Mouse (Mus musculus): Measurements from ENCODE around the gene Fbxo48. TPM values are rescaled to one million over a fixed set of nuclear protein-coding genes. Genes with fewer than 3 reads are reported as not detected.

The Fbxo48 gene
- total RNA-seq, 1 experiment = 2.9 TPM

DNA sequence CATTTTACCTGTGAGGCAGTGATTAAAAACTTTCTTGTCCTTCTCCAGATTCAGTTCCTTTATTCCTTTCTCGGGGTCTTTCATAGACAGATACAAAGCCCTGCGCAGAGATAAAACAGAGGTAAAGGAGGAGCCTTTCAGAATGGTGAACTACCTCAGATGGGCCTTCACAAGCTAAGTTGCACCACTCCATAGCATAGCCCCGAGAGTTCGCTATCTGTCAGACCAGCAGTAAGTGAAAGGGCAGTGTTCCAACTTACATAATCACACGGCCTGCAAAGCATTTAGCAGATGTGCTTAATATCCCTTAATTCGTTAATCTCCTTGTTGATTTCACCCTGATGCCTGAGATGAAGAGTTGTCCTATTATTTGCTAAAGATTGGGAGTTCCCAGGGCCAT, 41.7 kb downstream of the Fbxo48 start:
- no peak overlapping the region for H3K27ac ChIP-seq (ENCODE audit: insufficient read depth, low read depth, low read length, poor library complexity, severe bottlenecking)
- DNase-seq (ENCODE audit: low read depth, low spot score) = no peak
- H3K9me3 ChIP-seq (ENCODE audit: control insufficient read depth, insufficient read depth, low read depth, low read length) = no peaks in the 10 kb centered on the region
- no peaks in the 10 kb centered on the region for H3K4me1 ChIP-seq (ENCODE audit: control insufficient read depth in 2 of 2, insufficient read depth in 2 of 2, low read length in 2 of 2, poor library complexity in 1 of 2)
- no peak overlapping the region for H3K4me3 ChIP-seq (ENCODE audit: insufficient read depth in 1 of 2, low read depth in 1 of 2, low read length in 2 of 2, poor library complexity in 1 of 2, severe bottlenecking in 1 of 2)
- in situ Hi-C loops (cut with MboI; ENCODE audit: low sequenced_read_pairs in 2 of 2, unreplicated experiment in 2 of 2) = no loop called here
- H3K36me3 ChIP-seq (ENCODE audit: control insufficient read depth, insufficient read depth, low read length, poor library complexity, severe bottlenecking) = no peaks in the 10 kb centered on the region
- no peak overlapping the region for H3K9ac ChIP-seq (ENCODE audit: insufficient read depth, low read depth, low read length, poor library complexity, severe bottlenecking)
- TF ChIP-seq ZNF384 (IDR thresholded peaks at IDR 0.05; ENCODE audit: low read depth, low read length) = no peak
- TF ChIP-seq ZC3H11A (IDR thresholded peaks at IDR 0.05; ENCODE audit: borderline replicate concordance, low read depth, low read length) = no peak
- no peak for TF ChIP-seq HCFC1 (IDR thresholded peaks at IDR 0.05; ENCODE audit: borderline replicate concordance, insufficient read depth, low read length)
- no peak for TF ChIP-seq CHD2 (IDR thresholded peaks at IDR 0.05; ENCODE audit: low read depth, low read length)

- H3K4me3 ChIP-seq (ENCODE audit: insufficient read depth in 1 of 2, low read depth in 1 of 2, low read length in 2 of 2, poor library complexity in 1 of 2, severe bottlenecking in 1 of 2) = no peak overlapping the region
- no peaks in the 10 kb centered on the region for H3K36me3 ChIP-seq (ENCODE audit: control insufficient read depth, insufficient read depth, low read length, poor library complexity, severe bottlenecking)
- no peak overlapping the region for H3K27ac ChIP-seq (ENCODE audit: insufficient read depth, low read depth, low read length, poor library complexity, severe bottlenecking)
- no peak overlapping the region for H3K9ac ChIP-seq (ENCODE audit: insufficient read depth, low read depth, low read length, poor library complexity, severe bottlenecking)
- TF ChIP-seq MAFK (IDR thresholded peaks at IDR 0.05; ENCODE audit: insufficient read depth, low read depth, low read length) (no peak), ZNF384 (IDR thresholded peaks at IDR 0.05; ENCODE audit: low read depth, low read length) (no peak), ZC3H11A (IDR thresholded peaks at IDR 0.05; ENCODE audit: borderline replicate concordance, low read depth, low read length) (no peak), HCFC1 (IDR thresholded peaks at IDR 0.05; ENCODE audit: borderline replicate concordance, insufficient read depth, low read length) (no peak), CHD2 (IDR thresholded peaks at IDR 0.05; ENCODE audit: low read depth, low read length) (no peak)
- H3K4me1 ChIP-seq (ENCODE audit: control insufficient read depth in 2 of 2, insufficient read depth in 2 of 2, low read length in 2 of 2, poor library complexity in 1 of 2) = no peaks in the 10 kb centered on the region
- in situ Hi-C loops (cut with MboI; ENCODE audit: low sequenced_read_pairs in 2 of 2, unreplicated experiment in 2 of 2) = no loop called here
- H3K9me3 ChIP-seq (ENCODE audit: control insufficient read depth, insufficient read depth, low read depth, low read length) = no peaks in the 10 kb centered on the region
- no peak for DNase-seq (ENCODE audit: low read depth, low spot score)
Measured at GRCm38 (mm10) chr11:16996818-16997217, 45.6 kb downstream of the Fbxo48 start.

- no peak for DNase-seq (ENCODE audit: low read depth, low spot score)
- no peaks in the 10 kb centered on the region for H3K36me3 ChIP-seq (ENCODE audit: control insufficient read depth, insufficient read depth, low read length, poor library complexity, severe bottlenecking)
- H3K9ac ChIP-seq (ENCODE audit: insufficient read depth, low read depth, low read length, poor library complexity, severe bottlenecking) = no peak overlapping the region
- no peak for TF ChIP-seq CHD2 (IDR thresholded peaks at IDR 0.05; ENCODE audit: low read depth, low read length)
- TF ChIP-seq HCFC1 (IDR thresholded peaks at IDR 0.05; ENCODE audit: borderline replicate concordance, insufficient read depth, low read length) = no peak
- no peak for TF ChIP-seq ZC3H11A (IDR thresholded peaks at IDR 0.05; ENCODE audit: borderline replicate concordance, low read depth, low read length)
- TF ChIP-seq MAFK (IDR thresholded peaks at IDR 0.05; ENCODE audit: insufficient read depth, low read depth, low read length) = no peak
- TF ChIP-seq ZNF384 (IDR thresholded peaks at IDR 0.05; ENCODE audit: low read depth, low read length) = no peak
- no peaks in the 10 kb centered on the region for H3K4me1 ChIP-seq (ENCODE audit: control insufficient read depth in 2 of 2, insufficient read depth in 2 of 2, low read length in 2 of 2, poor library complexity in 1 of 2)
- H3K27ac ChIP-seq (ENCODE audit: insufficient read depth, low read depth, low read length, poor library complexity, severe bottlenecking) = no peak overlapping the region
- H3K4me3 ChIP-seq (ENCODE audit: insufficient read depth in 1 of 2, low read depth in 1 of 2, low read length in 2 of 2, poor library complexity in 1 of 2, severe bottlenecking in 1 of 2) = no peak overlapping the region
- H3K9me3 ChIP-seq (ENCODE audit: control insufficient read depth, insufficient read depth, low read depth, low read length) = no peaks in the 10 kb centered on the region
- in situ Hi-C loops (cut with MboI; ENCODE audit: low sequenced_read_pairs in 2 of 2, unreplicated experiment in 2 of 2) = no loop called here
Measured at GRCm38 (mm10) chr11:16997465-16997864, 46.3 kb downstream of the Fbxo48 start.

- in situ Hi-C loops (cut with MboI; ENCODE audit: low sequenced_read_pairs in 2 of 2, unreplicated experiment in 2 of 2) = no loop called here
- H3K4me3 ChIP-seq (ENCODE audit: insufficient read depth in 1 of 2, low read depth in 1 of 2, low read length in 2 of 2, poor library complexity in 1 of 2, severe bottlenecking in 1 of 2) = no peak overlapping the region
- no peak overlapping the region for H3K27ac ChIP-seq (ENCODE audit: insufficient read depth, low read depth, low read length, poor library complexity, severe bottlenecking)
Measured at GRCm38 (mm10) chr11:16999387-16999786, 48.2 kb downstream of the Fbxo48 start.

GRCm38 (mm10) chr11:16999933-17000332, 48.8 kb downstream of the Fbxo48 start:
- no peak for TF ChIP-seq ZNF384 (IDR thresholded peaks at IDR 0.05; ENCODE audit: low read depth, low read length)
- TF ChIP-seq HCFC1 (IDR thresholded peaks at IDR 0.05; ENCODE audit: borderline replicate concordance, insufficient read depth, low read length) = no peak
- no peak for TF ChIP-seq CHD2 (IDR thresholded peaks at IDR 0.05; ENCODE audit: low read depth, low read length)
- no peak for TF ChIP-seq MAFK (IDR thresholded peaks at IDR 0.05; ENCODE audit: insufficient read depth, low read depth, low read length)
- no peak for TF ChIP-seq ZC3H11A (IDR thresholded peaks at IDR 0.05; ENCODE audit: borderline replicate concordance, low read depth, low read length)
- H3K4me3 ChIP-seq (ENCODE audit: insufficient read depth in 1 of 2, low read depth in 1 of 2, low read length in 2 of 2, poor library complexity in 1 of 2, severe bottlenecking in 1 of 2) = no peak overlapping the region
- no peak for DNase-seq (ENCODE audit: low read depth, low spot score)
- no peaks in the 10 kb centered on the region for H3K36me3 ChIP-seq (ENCODE audit: control insufficient read depth, insufficient read depth, low read length, poor library complexity, severe bottlenecking)
- no peaks in the 10 kb centered on the region for H3K9me3 ChIP-seq (ENCODE audit: control insufficient read depth, insufficient read depth, low read depth, low read length)
- no peak overlapping the region for H3K9ac ChIP-seq (ENCODE audit: insufficient read depth, low read depth, low read length, poor library complexity, severe bottlenecking)
- H3K27ac ChIP-seq (ENCODE audit: insufficient read depth, low read depth, low read length, poor library complexity, severe bottlenecking) = no peak overlapping the region
- H3K4me1 ChIP-seq (ENCODE audit: control insufficient read depth in 2 of 2, insufficient read depth in 2 of 2, low read length in 2 of 2, poor library complexity in 1 of 2) = no peaks in the 10 kb centered on the region
- in situ Hi-C loops (cut with MboI; ENCODE audit: low sequenced_read_pairs in 2 of 2, unreplicated experiment in 2 of 2) = no loop called here

More at GRCm38 (mm10) chr11:16999387-16999786, 48.2 kb downstream of the Fbxo48 start:
- H3K9ac ChIP-seq (ENCODE audit: insufficient read depth, low read depth, low read length, poor library complexity, severe bottlenecking) = no peak overlapping the region
- no peak for DNase-seq (ENCODE audit: low read depth, low spot score)
- H3K9me3 ChIP-seq (ENCODE audit: control insufficient read depth, insufficient read depth, low read depth, low read length) = no peaks in the 10 kb centered on the region
- H3K4me1 ChIP-seq (ENCODE audit: control insufficient read depth in 2 of 2, insufficient read depth in 2 of 2, low read length in 2 of 2, poor library complexity in 1 of 2) = no peaks in the 10 kb centered on the region
- no peak for TF ChIP-seq CHD2 (IDR thresholded peaks at IDR 0.05; ENCODE audit: low read depth, low read length)
- no peak for TF ChIP-seq MAFK (IDR thresholded peaks at IDR 0.05; ENCODE audit: insufficient read depth, low read depth, low read length)
- no peaks in the 10 kb centered on the region for H3K36me3 ChIP-seq (ENCODE audit: control insufficient read depth, insufficient read depth, low read length, poor library complexity, severe bottlenecking)
